Mouse (Mus musculus) ovary, postnatal 36 days (tissue): ENCODE measurements around the gene Phb.

ENCODE experiments used
- DNase-seq: peaks from one replicate; pipeline ENCODE4 v3.0.0; 2022; ENCODE audit warnings: low spot score, mixed read lengths

The Phb gene

GRCm38 (mm10) chr11:95712563-95713224 is 45.9 kb downstream of the Phb start, which contains the start of gene Zfp652:
Zfp652 (plus strand) TSS chr11:95712673.
- DNase-seq: peak; percentile 89

- DNase-seq: no peak
These were observed 46.6 kb downstream of the Phb start for GRCm38 (mm10) chr11:95713225-95713810.

GRCm38 (mm10) chr11:95713811-95714241 is 47.1 kb downstream of the Phb start:
- DNase-seq: no peak

GRCm38 (mm10) chr11:95714411-95714810 is 47.7 kb downstream of the Phb start:
- no peak for DNase-seq

- no peak for DNase-seq
These were observed 49.4 kb downstream of the Phb start for GRCm38 (mm10) chr11:95716136-95716535.

- DNase-seq: no peak
These were observed 52.6 kb downstream of the Phb start for GRCm38 (mm10) chr11:95719356-95719755.

- DNase-seq: no peak
These were observed 56.5 kb downstream of the Phb start, which contains the start of gene B130006D01Rik for GRCm38 (mm10) chr11:95723287-95723686. B130006D01Rik (plus strand) TSS chr11:95723587.

- no peak for DNase-seq
These were observed 57.7 kb downstream of the Phb start for GRCm38 (mm10) chr11:95724466-95724865.

GRCm38 (mm10) chr11:95726156-95726555 is 59.4 kb downstream of the Phb start:
- DNase-seq: no peak

GRCm38 (mm10) chr11:95727947-95728346 is 61.2 kb downstream of the Phb start:
- DNase-seq: no peak

GRCm38 (mm10) chr11:95728916-95729907 is 62.5 kb downstream of the Phb start:
- no peak for DNase-seq
